Mouse (Mus musculus) myocyte (in vitro differentiated cells): ENCODE data around the gene Camk2d. TPM values are rescaled to one million over a fixed set of nuclear protein-coding genes. Genes with fewer than 3 reads are reported as not detected.

ENCODE experiments used
- H3K27me3 ChIP-seq: one replicate; pipeline ENCODE4 v1.6.1; 2011; ENCODE audit not compliant: control insufficient read depth, insufficient read depth, insufficient read length
- H3K36me3 ChIP-seq: one replicate; pipeline ENCODE4 v1.6.1; 2011; ENCODE audit not compliant: control insufficient read depth, insufficient read depth
- H3K4me2 ChIP-seq: one replicate; pipeline ENCODE4 v1.6.1; 2011; ENCODE audit warnings: low read depth, control low read depth
- H3K4me3 ChIP-seq: one replicate; pipeline ENCODE4 v1.5.1; 2011; ENCODE audit warnings: mild to moderate bottlenecking, control low read depth, moderate library complexity
- H3K79me2 ChIP-seq: one replicate; pipeline ENCODE4 v1.6.1; 2011; ENCODE audit not compliant: control insufficient read depth, insufficient read depth
- H3ac ChIP-seq: one replicate; pipeline ENCODE4 v1.6.1; 2011; ENCODE audit not compliant: control insufficient read depth, insufficient read length
- CEBPB ChIP-seq: IDR thresholded peaks from 2 replicates; pipeline ENCODE4 v1.6.1; 2011; ENCODE audit warnings: mild to moderate bottlenecking, moderate library complexity; ENCODE audit not compliant: poor library complexity, insufficient read depth, severe bottlenecking
- E2F4 ChIP-seq: IDR thresholded peaks from one replicate; pipeline ENCODE4 v1.6.1; 2011; ENCODE audit warnings: mild to moderate bottlenecking, control low read depth, moderate library complexity; ENCODE audit not compliant: insufficient read depth
- MAX ChIP-seq: IDR thresholded peaks from one replicate; pipeline ENCODE4 v1.6.1; 2011; ENCODE audit warnings: low read depth, mild to moderate bottlenecking, control low read depth
- MYOD1 ChIP-seq, 3 experiments: IDR thresholded peaks; one replicate each; pipeline ENCODE4 v1.6.1; 2011; ENCODE audit warnings: control low read depth in 2 of 3, low read depth in 2 of 3, mild to moderate bottlenecking in 2 of 3, moderate library complexity in 1 of 3; ENCODE audit not compliant: insufficient read length in 2 of 3, control insufficient read depth in 1 of 3
- MYOG ChIP-seq, 3 experiments: IDR thresholded peaks; one replicate each; pipeline ENCODE4 v1.6.1; 2011; ENCODE audit warnings: control low read depth in 2 of 3, low read depth in 2 of 3, mild to moderate bottlenecking in 2 of 3; ENCODE audit not compliant: insufficient read length in 2 of 3, control insufficient read depth in 1 of 3, insufficient read depth in 1 of 3
- POLR2A ChIP-seq: IDR thresholded peaks from one replicate; pipeline ENCODE4 v1.6.1; 2011; ENCODE audit warnings: low read depth, mild to moderate bottlenecking, control low read depth, moderate library complexity; ENCODE audit not compliant: insufficient read length
- POLR2AphosphoS2 ChIP-seq: IDR thresholded peaks from one replicate; pipeline ENCODE4 v1.6.1; 2011; ENCODE audit warnings: low read depth, control low read depth; ENCODE audit not compliant: insufficient read length
- REST ChIP-seq: IDR thresholded peaks from one replicate; pipeline ENCODE4 v1.6.1; 2011; ENCODE audit warnings: mild to moderate bottlenecking, control low read depth, moderate library complexity; ENCODE audit not compliant: insufficient read depth, insufficient read length
- SRF ChIP-seq: IDR thresholded peaks from one replicate; pipeline ENCODE4 v1.6.1; 2011; ENCODE audit warnings: low read depth; ENCODE audit not compliant: control insufficient read depth, insufficient read length
- TCF12 ChIP-seq: IDR thresholded peaks from one replicate; pipeline ENCODE4 v1.6.1; 2011; ENCODE audit warnings: mild to moderate bottlenecking, control low read depth; ENCODE audit not compliant: poor library complexity, insufficient read depth, severe bottlenecking
- TCF3 ChIP-seq: IDR thresholded peaks from one replicate; pipeline ENCODE4 v1.6.1; 2011; ENCODE audit warnings: low read depth, control low read depth; ENCODE audit not compliant: insufficient read length
- USF1 ChIP-seq: IDR thresholded peaks from one replicate; pipeline ENCODE4 v1.6.1; 2011; ENCODE audit warnings: low read depth, mild to moderate bottlenecking, control low read depth, moderate library complexity
- polyA plus RNA-seq: library from polyadenylated mRNA; unstranded; fragments of >200 nt; fragmentation: generic; extraction: Trizol; gene quantifications from one replicate; pipeline ENCODE4 v1.2.1, GENCODE M21; 2012; ENCODE audit warnings: missing spikeins

Camk2d gene
- polyA plus RNA-seq, 1 experiment, result 22.1 TPM

DNA sequence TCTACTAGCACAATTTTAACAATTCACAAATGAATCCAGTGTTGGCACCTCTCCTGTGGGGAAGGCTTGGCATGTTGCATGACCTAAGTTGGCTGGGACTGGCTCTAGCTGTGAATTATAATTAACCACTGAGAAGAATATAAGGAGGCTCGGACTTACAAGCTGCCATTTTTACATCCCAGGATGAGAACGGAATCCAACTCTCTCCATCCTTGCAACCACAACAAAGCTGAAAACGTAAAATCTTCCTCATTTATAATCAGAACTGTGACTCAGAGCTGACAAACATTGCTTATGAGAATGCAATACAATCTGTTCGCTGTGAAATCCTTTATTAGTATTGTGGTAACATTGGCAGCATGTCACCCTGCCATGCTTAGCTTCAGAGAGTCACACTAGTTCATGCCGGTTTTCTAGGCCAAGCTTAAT lies 126.9 kb downstream of the Camk2d start:
- no peaks in the 10 kb centered on the region for H3K27me3 ChIP-seq
- H3K36me3 ChIP-seq, result no peaks in the 10 kb centered on the region
- no peak overlapping the region for H3ac ChIP-seq
- peaks cover 16% of the 10 kb centered on the region for H3K79me2 ChIP-seq
- H3K4me2 ChIP-seq, result peak overlapping the region; percentile 69
- H3K4me3 ChIP-seq, result no peak overlapping the region
- TF ChIP-seq CEBPB (peak; percentile 43; the same call in 1 of the 2 replicates), REST (no peak)

DNA sequence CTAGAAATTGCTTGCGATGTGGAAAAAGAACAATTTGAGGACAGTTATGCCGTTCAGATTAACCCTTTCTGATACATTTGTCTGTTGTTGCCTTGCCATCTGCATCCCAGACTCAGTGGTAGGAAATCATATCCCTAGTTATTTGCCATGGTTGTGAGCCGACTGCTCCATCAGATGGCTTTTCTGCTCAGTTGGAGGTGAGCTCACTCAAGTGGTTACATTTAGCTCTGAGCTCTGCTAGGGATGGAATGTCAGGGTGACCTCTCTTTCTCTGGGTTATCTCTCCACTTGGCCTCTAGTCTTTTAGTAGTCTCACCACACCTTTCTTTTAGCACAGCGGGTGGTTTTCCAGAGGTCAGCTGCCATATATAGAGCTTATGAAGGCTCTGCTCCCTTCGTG lies 127.4 kb downstream of the Camk2d start:
- Histone ChIP-seq H3K4me3 (no peak overlapping the region), H3K4me2 (peak overlapping the region; percentile 69), H3ac (no peak overlapping the region), H3K79me2 (peaks cover 16% of the 10 kb centered on the region), H3K27me3 (no peaks in the 10 kb centered on the region), H3K36me3 (no peaks in the 10 kb centered on the region)
- TF ChIP-seq REST (no peak), SRF (no peak), TCF3 (no peak), MAX (no peak), MYOG (IDR thresholded peaks at IDR 0.05; ENCODE audit: control insufficient read depth in 1 of 3, insufficient read depth in 1 of 3, insufficient read length in 2 of 3, low read depth in 2 of 3) (no peak)

DNA sequence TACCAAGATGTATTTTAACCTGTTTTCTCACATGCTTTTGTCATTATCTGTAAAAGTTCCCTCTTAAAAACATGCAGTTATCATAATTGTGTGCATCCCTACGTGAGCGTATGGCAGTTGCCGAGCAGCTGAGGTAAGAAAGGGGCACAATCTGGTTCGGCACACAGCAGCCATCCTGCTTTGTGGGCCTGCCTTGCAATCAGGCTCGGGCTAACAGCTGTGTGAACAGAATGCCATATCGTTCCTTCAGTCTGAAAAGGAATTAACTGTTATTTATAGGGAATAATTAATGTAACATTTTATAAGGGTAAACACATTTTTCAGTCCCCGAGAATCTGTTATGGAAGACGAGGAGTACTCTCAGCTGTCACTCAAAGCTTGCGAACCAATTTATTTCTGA lies 129.5 kb downstream of the Camk2d start:
- no peak overlapping the region for H3ac ChIP-seq

DNA sequence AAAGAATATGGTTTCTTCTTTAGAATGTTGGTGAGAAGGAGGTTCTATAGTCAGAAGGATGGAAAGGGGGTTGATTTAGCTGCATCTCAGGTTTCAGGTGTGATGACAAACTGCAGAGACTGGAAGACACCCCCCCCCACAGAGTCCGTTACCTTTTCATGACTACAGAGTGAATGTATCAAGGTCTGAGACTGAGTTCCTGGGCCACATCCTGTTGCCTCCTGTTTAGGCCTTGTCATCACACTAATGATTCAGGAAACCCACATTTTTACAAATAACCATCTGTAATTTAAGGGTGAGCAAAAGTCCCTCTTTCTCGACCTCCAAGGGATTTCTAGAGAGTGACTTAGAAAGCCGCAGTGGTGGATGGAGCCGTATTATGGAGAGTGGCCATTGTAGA lies 131.3 kb downstream of the Camk2d start:
- Histone ChIP-seq H3ac (no peak overlapping the region), H3K27me3 (no peaks in the 10 kb centered on the region), H3K4me3 (no peak overlapping the region), H3K79me2 (peaks cover 13% of the 10 kb centered on the region), H3K36me3 (no peaks in the 10 kb centered on the region), H3K4me2 (no peak overlapping the region)
- no peak for TF ChIP-seq SRF
- no peak for TF ChIP-seq E2F4
- no peak for TF ChIP-seq REST
- no peak for TF ChIP-seq TCF3
- TF ChIP-seq CEBPB, result no peak
- TF ChIP-seq POLR2AphosphoS2, result no peak
- TF ChIP-seq TCF12, result no peak
- no peak for TF ChIP-seq MYOD1 (IDR thresholded peaks at IDR 0.05; ENCODE audit: control insufficient read depth in 1 of 3, insufficient read length in 2 of 3, low read depth in 2 of 3)
- no peak for TF ChIP-seq MAX

More for the DNA sequence above, 129.5 kb downstream of the Camk2d start:
- H3K4me3 ChIP-seq, result no peak overlapping the region
- H3K4me2 ChIP-seq, result no peak overlapping the region
- no peak for TF ChIP-seq REST
- peak in 1 of 3 experiments; percentile 13 for TF ChIP-seq MYOG (IDR thresholded peaks at IDR 0.05; ENCODE audit: control insufficient read depth in 1 of 3, insufficient read depth in 1 of 3, insufficient read length in 2 of 3, low read depth in 2 of 3)
- peaks cover 16% of the 10 kb centered on the region for H3K79me2 ChIP-seq
- no peaks in the 10 kb centered on the region for H3K27me3 ChIP-seq
- H3K36me3 ChIP-seq, result no peaks in the 10 kb centered on the region

DNA sequence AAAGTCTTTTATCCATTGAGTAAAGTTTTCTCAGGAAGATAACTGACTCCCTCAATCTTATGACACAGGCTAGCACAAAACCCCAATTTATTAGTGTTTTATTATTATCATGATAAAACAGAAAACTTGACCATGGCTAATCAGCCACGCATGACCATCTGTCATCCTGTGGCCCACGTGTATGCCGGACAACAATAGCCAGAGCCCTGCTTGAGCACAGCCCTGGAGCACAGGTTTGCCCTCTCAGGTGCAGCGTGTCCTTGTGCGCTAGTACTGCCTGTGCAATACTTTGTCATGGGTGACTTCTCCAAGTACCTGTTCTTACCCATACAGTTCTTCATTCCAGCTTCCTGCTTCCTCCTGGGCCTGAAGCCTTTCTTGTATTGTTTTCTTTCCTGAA lies 134.3 kb downstream of the Camk2d start:
- Histone ChIP-seq H3K27me3 (no peaks in the 10 kb centered on the region), H3K4me3 (no peak overlapping the region), H3K4me2 (no peak overlapping the region), H3ac (no peak overlapping the region), H3K79me2 (peaks cover 4% of the 10 kb centered on the region), H3K36me3 (no peaks in the 10 kb centered on the region)
- TF ChIP-seq USF1 (no peak), POLR2AphosphoS2 (no peak), SRF (no peak), MAX (no peak), MYOD1 (IDR thresholded peaks at IDR 0.05; ENCODE audit: control insufficient read depth in 1 of 3, insufficient read length in 2 of 3, low read depth in 2 of 3) (no peak), POLR2A (no peak), MYOG (IDR thresholded peaks at IDR 0.05; ENCODE audit: control insufficient read depth in 1 of 3, insufficient read depth in 1 of 3, insufficient read length in 2 of 3, low read depth in 2 of 3) (no peak), REST (no peak), CEBPB (no peak), TCF12 (no peak), E2F4 (no peak), TCF3 (no peak)

DNA sequence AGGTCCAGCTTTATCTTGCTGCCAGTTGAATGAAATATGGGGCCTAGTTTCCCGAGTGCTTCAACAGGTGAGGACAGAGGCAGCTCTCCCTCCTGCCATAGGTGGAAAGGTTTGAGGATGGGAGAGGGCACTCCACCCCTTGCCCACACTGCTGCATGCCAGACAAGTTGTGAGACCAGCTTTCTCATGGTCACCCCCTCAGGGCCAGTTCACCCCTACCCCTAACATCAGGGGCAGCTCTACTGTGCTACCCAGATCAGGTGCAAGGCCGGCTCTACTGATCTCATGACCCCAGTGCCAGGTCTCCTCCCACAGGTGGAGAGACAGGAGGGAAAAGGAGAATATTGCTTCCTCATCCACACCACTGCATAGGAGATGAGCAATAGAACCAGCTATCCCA lies 136.2 kb downstream of the Camk2d start:
- peaks cover 4% of the 10 kb centered on the region for H3K79me2 ChIP-seq
- no peaks in the 10 kb centered on the region for H3K36me3 ChIP-seq
- TF ChIP-seq USF1, result no peak
- TF ChIP-seq E2F4, result no peak
- no peak overlapping the region for H3K4me3 ChIP-seq
- no peak overlapping the region for H3K4me2 ChIP-seq
- no peaks in the 10 kb centered on the region for H3K27me3 ChIP-seq
- no peak overlapping the region for H3ac ChIP-seq
